Mouse (Mus musculus) R1 (cell line): ENCODE results near the gene Selenbp1.

Source experiments
- DNase-seq: peaks from one replicate; pipeline ENCODE4 v3.0.0-alpha.2; 2018; ENCODE audit warnings: low read depth, low spot score

Selenbp1 gene

GRCm38 (mm10) chr3:94974528-94975422 is 41.9 kb downstream of the Selenbp1 start, which contains the start of gene Pi4kb:
Pi4kb (plus strand) TSS chr3:94974731.
- DNase-seq = peak; percentile 95

- no peak for DNase-seq
Measured at GRCm38 (mm10) chr3:94984312-94984711, 51.5 kb downstream of the Selenbp1 start.

- DNase-seq = no peak
Measured at GRCm38 (mm10) chr3:94985513-94985912, 52.7 kb downstream of the Selenbp1 start.

GRCm38 (mm10) chr3:94987578-94987977 is 54.7 kb downstream of the Selenbp1 start:
- DNase-seq = no peak

- DNase-seq = peak; percentile 46
Measured at GRCm38 (mm10) chr3:94989159-94989761, 56.4 kb downstream of the Selenbp1 start.
